Mouse (Mus musculus) stomach, postnatal 0 days (tissue): ENCODE measurements around the gene Gpsm1.

Source experiments
- CTCF ChIP-seq: IDR thresholded peaks from 2 replicates; pipeline ENCODE4 v1.5.1; 2016; ENCODE audit warnings: antibody characterized with exemption, low read depth, mild to moderate bottlenecking, moderate library complexity
- EP300 ChIP-seq: optimal IDR thresholded peaks from 2 replicates; pipeline ENCODE3; 2016; ENCODE audit warnings: antibody characterized with exemption

DNA sequence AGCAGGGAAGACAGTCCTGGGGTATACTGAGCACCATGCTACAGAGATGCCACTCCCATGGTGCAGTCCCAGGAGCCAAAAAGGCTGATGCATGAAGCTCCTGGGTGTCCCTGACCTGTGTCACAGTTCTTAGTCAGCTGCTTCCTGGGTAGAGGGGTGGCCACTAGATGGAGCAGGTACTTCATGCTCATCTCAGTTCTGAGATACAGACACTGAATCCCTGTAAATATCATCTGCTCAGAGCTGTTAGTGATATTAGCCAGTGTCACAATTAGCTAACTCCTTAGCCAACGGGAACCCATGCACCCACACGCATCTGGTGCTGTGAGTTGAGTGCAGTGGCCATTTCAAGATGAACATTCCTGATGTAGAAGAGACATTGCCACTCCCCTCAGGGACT is 9.6 kb downstream of the Gpsm1 start:
- TF ChIP-seq CTCF (peak; percentile 74), EP300 (no peak)
